Mouse (Mus musculus): ENCODE measurements around the gene Mindy3. TPM values are rescaled to one million over a fixed set of nuclear protein-coding genes. Genes with fewer than 3 reads are reported as not detected.
A peak's percentile ranks its signal among the peaks of the same experiment; 100 is the strongest.

The Mindy3 gene
- polyA plus RNA-seq, 1 experiment from 2014 or later: 47.8 TPM

GRCm38 (mm10) chr2:12368016-12368415 is 51.3 kb downstream of the Mindy3 start:
- no peak for ATAC-seq
- WGBS: 70% methylated on average over 1 of the region's 1 CpGs

GRCm38 (mm10) chr2:12361310-12361709 is 58.0 kb downstream of the Mindy3 start:
- Histone ChIP-seq H3K4me2 (replicated peaks) (no peak overlapping the region), H3K27ac (no peak overlapping the region), H3K4me1 (replicated peaks) (no peaks in the 10 kb centered on the region), H3K9me3 (0 out of 2 replicates have a peak, but pooled peaks cover 3% of the 10 kb centered on the region), H3K36me3 (peaks cover 37% of the 10 kb centered on the region), H3K9ac (replicated peaks) (no peak overlapping the region), H3K4me3 (replicated peaks) (no peak overlapping the region), H3K27me3 (no peaks in the 10 kb centered on the region)
- no peak for ATAC-seq
- 73% methylated on average over 1 of the region's 1 CpGs for WGBS

More at GRCm38 (mm10) chr2:12368016-12368415, 51.3 kb downstream of the Mindy3 start:
- Histone ChIP-seq H3K4me2 (replicated peaks) (no peak overlapping the region), H3K9me3 (no peaks in the 10 kb centered on the region), H3K27me3 (no peaks in the 10 kb centered on the region), H3K27ac (no peak overlapping the region), H3K4me1 (replicated peaks) (no peaks in the 10 kb centered on the region), H3K9ac (replicated peaks) (no peak overlapping the region), H3K4me3 (replicated peaks) (no peak overlapping the region), H3K36me3 (peaks cover 13% of the 10 kb centered on the region)

DNA sequence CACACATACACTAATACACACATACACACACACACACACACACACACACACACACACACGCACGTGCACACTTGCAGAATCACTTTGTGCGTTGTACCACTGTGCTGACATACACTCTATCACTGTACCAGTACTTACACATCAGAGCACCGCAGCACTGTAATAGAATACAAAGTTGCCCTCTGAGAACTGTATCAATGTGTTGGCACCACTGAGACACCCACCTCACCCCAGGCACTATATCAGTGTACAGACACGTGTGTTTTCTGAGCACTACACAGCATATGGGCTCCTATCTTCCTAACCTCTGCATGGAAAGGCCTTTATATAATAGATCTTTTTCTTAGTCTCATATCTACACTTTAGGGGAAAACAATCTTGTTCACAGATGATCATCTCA is 64.4 kb downstream of the Mindy3 start:
- no peak; the same call in 1 of the 2 replicates for ATAC-seq
- Histone ChIP-seq H3K27ac (no peak overlapping the region), H3K4me1 (replicated peaks) (no peaks in the 10 kb centered on the region), H3K36me3 (peaks cover 54% of the 10 kb centered on the region), H3K9ac (replicated peaks) (no peak overlapping the region), H3K4me2 (replicated peaks) (no peak overlapping the region), H3K4me3 (replicated peaks) (no peak overlapping the region), H3K27me3 (no peaks in the 10 kb centered on the region), H3K9me3 (0 out of 2 replicates have a peak, but pooled peaks cover 3% of the 10 kb centered on the region)
- 96% methylated on average over 5 of the region's 5 CpGs for WGBS

DNA sequence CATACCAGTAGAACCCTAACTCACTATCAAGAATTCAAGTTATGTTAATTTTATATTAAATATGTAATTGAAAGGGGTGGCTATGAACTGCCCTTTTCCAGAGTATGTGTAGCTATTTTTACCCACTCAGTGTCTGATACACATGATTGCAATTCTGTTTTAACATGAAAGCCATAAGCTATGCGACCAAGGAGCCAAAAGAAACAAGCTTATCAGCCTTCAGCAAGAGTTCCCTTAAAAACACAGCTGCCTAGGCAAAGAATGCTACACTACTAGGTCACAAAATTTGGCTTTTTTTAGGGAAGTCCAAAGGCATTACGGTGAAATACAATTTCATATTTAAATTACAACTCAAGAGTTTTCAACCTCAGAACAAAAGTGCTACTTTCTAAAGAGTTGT is 70.4 kb downstream of the Mindy3 start:
- WGBS: 91% methylated on average over 2 of the region's 2 CpGs
- Histone ChIP-seq H3K27ac (no peak overlapping the region), H3K9ac (replicated peaks) (no peak overlapping the region), H3K9me3 (no peaks in the 10 kb centered on the region; the same call in 1 of the 2 replicates), H3K4me1 (replicated peaks) (no peaks in the 10 kb centered on the region), H3K27me3 (no peaks in the 10 kb centered on the region), H3K36me3 (peaks cover 24% of the 10 kb centered on the region), H3K4me3 (replicated peaks) (no peak overlapping the region), H3K4me2 (replicated peaks) (no peak overlapping the region)
- no peak for ATAC-seq

GRCm38 (mm10) chr2:12331962-12332361 is 87.3 kb downstream of the Mindy3 start:
- Histone ChIP-seq H3K4me2 (replicated peaks) (no peak overlapping the region), H3K27ac (no peak overlapping the region), H3K36me3 (no peaks in the 10 kb centered on the region), H3K27me3 (no peaks in the 10 kb centered on the region), H3K9ac (replicated peaks) (no peak overlapping the region), H3K4me3 (replicated peaks) (no peak overlapping the region), H3K9me3 (no peaks in the 10 kb centered on the region), H3K4me1 (replicated peaks) (peaks cover 22% of the 10 kb centered on the region)
- 78% methylated on average over 2 of the region's 2 CpGs for WGBS
- no peak for ATAC-seq

GRCm38 (mm10) chr2:12329620-12330019 is 89.7 kb downstream of the Mindy3 start:
- Histone ChIP-seq H3K4me3 (replicated peaks) (no peak overlapping the region), H3K27me3 (no peaks in the 10 kb centered on the region), H3K36me3 (no peaks in the 10 kb centered on the region), H3K9me3 (no peaks in the 10 kb centered on the region), H3K4me1 (replicated peaks) (peaks cover 22% of the 10 kb centered on the region), H3K27ac (no peak overlapping the region), H3K4me2 (replicated peaks) (no peak overlapping the region), H3K9ac (replicated peaks) (no peak overlapping the region)
- WGBS: 47% methylated on average over 2 of the region's 2 CpGs
- no peak for ATAC-seq

DNA sequence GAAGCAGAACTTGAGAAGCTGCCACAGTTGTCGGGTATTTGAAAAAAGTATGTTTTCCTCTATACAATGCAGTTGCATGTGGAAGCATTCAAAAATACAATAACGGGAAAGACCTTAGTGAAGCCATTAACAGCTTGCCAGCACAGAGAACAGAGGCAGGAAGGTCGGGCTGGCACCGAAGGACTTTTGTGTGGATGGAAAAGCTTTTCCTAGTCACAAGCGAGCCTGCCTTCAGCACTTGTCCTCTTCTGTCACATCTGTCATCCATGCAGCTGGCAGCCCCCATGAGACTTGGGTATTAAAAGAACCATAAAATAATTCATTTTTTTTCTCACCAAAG is 90.2 kb downstream of the Mindy3 start:
- no peak overlapping the region for H3K9ac ChIP-seq (replicated peaks)
- no peak for ATAC-seq
- no peaks in the 10 kb centered on the region for H3K36me3 ChIP-seq
- peak overlapping the region; percentile 53 for H3K4me2 ChIP-seq (replicated peaks)
- no peaks in the 10 kb centered on the region for H3K27me3 ChIP-seq
- H3K27ac ChIP-seq: no peak overlapping the region
- H3K9me3 ChIP-seq: no peaks in the 10 kb centered on the region
- H3K4me3 ChIP-seq (replicated peaks): no peak overlapping the region
- peaks cover 22% of the 10 kb centered on the region for H3K4me1 ChIP-seq (replicated peaks)
- WGBS: 33% methylated on average over 5 of the region's 5 CpGs

GRCm38 (mm10) chr2:12328355-12329067 is 90.8 kb downstream of the Mindy3 start:
- peak; percentile 64; the same call in 1 of the 2 replicates for ATAC-seq
- no peaks in the 10 kb centered on the region for H3K27me3 ChIP-seq
- 21% methylated on average over 8 of the region's 8 CpGs for WGBS
- no peaks in the 10 kb centered on the region for H3K36me3 ChIP-seq
- H3K9me3 ChIP-seq: no peaks in the 10 kb centered on the region
- no peak overlapping the region for H3K9ac ChIP-seq (replicated peaks)
- H3K4me2 ChIP-seq (replicated peaks): peak overlapping the region; percentile 53
- no peak overlapping the region for H3K27ac ChIP-seq
- peaks cover 22% of the 10 kb centered on the region for H3K4me1 ChIP-seq (replicated peaks)
- H3K4me3 ChIP-seq (replicated peaks): no peak overlapping the region

DNA sequence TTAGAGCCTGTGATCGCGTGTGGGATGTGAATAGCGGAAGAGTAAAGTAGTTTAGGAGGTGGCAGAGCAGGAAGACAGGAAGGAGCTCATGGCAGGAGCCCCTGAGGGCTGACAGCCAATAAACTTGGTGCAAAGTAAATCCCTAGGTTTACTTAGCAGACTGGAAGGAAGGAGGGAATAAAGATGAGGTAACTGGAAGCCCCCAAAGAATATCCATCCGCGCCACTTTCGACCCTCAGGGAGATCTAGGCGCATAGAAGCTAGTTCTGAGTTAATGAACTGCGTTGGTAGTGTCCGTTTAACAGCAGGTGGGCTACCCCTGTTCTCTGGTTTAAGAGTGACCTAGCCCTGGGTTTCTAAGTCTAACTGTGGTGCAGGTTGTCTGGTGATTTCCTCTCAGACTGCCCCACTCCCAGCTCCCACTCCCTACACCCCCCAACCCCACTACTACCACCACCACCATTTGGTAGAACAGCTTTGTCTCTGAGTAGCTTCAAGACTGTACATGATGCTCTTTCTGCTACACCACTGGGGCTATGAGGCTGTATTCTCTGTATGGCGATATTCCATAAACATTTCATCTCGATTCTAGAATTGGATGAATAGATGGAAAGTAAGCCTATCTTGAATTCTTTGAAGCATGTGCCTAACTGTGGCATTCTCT is 91.4 kb downstream of the Mindy3 start:
- Histone ChIP-seq H3K9me3 (no peaks in the 10 kb centered on the region), H3K9ac (replicated peaks) (no peak overlapping the region), H3K27ac (no peak overlapping the region), H3K4me2 (replicated peaks) (peak overlapping the region; percentile 53), H3K36me3 (no peaks in the 10 kb centered on the region), H3K4me3 (replicated peaks) (peak overlapping the region; percentile 31), H3K27me3 (no peaks in the 10 kb centered on the region), H3K4me1 (replicated peaks) (peaks cover 22% of the 10 kb centered on the region)
- 28% methylated on average over 11 of the region's 11 CpGs for WGBS
- ATAC-seq: peak; percentile 49

- peak; percentile 74 for ATAC-seq
- peak overlapping the region; percentile 53 for H3K4me2 ChIP-seq (replicated peaks)
- H3K36me3 ChIP-seq: no peaks in the 10 kb centered on the region
- H3K27me3 ChIP-seq: no peaks in the 10 kb centered on the region
- WGBS: 6% methylated on average over 10 of the region's 10 CpGs
- H3K27ac ChIP-seq: no peak overlapping the region
- no peak overlapping the region for H3K9ac ChIP-seq (replicated peaks)
- H3K4me1 ChIP-seq (replicated peaks): peaks cover 22% of the 10 kb centered on the region
- H3K4me3 ChIP-seq (replicated peaks): peak overlapping the region; percentile 31
- no peaks in the 10 kb centered on the region for H3K9me3 ChIP-seq
Measured at GRCm38 (mm10) chr2:12327216-12327615, 92.1 kb downstream of the Mindy3 start.

GRCm38 (mm10) chr2:12325868-12326267 is 93.4 kb downstream of the Mindy3 start:
- no peak overlapping the region for H3K27ac ChIP-seq
- no peak overlapping the region for H3K9ac ChIP-seq (replicated peaks)
- 80% methylated on average over 2 of the region's 2 CpGs for WGBS
- H3K4me3 ChIP-seq (replicated peaks): no peak overlapping the region
- no peaks in the 10 kb centered on the region for H3K27me3 ChIP-seq
- H3K36me3 ChIP-seq: no peaks in the 10 kb centered on the region
- H3K4me2 ChIP-seq (replicated peaks): no peak overlapping the region
- H3K4me1 ChIP-seq (replicated peaks): peaks cover 22% of the 10 kb centered on the region
- ATAC-seq: no peak
- H3K9me3 ChIP-seq: no peaks in the 10 kb centered on the region

DNA sequence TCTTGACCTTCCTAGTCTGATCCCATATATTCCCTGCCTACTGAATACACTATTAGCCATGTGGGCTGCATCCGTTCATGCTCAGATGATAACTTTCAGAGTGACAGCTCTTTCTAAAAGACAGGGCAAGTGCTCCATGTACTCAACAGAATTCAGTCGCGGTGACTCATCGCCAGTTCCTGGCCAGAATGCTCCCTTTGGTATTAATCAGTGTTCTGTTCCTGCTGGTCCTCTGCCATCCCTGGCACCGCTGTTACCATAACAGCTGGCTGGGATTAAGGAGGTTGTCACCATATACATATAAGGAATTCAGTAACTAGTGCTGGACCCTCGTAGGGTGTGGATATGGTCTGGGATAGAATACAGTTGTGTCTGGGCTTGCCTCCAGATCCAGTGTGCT is 93.9 kb downstream of the Mindy3 start:
- Histone ChIP-seq H3K4me1 (replicated peaks) (peaks cover 22% of the 10 kb centered on the region), H3K27me3 (no peaks in the 10 kb centered on the region), H3K4me2 (replicated peaks) (no peak overlapping the region), H3K36me3 (no peaks in the 10 kb centered on the region), H3K9me3 (no peaks in the 10 kb centered on the region), H3K27ac (no peak overlapping the region), H3K9ac (replicated peaks) (no peak overlapping the region), H3K4me3 (replicated peaks) (no peak overlapping the region)
- WGBS: 87% methylated on average over 6 of the region's 6 CpGs
- ATAC-seq: no peak
